Mouse (Mus musculus): ENCODE data around the gene S100a4. TPM values are rescaled to one million over a fixed set of nuclear protein-coding genes. Genes with fewer than 3 reads are reported as not detected.

The S100a4 gene
- polyA plus RNA-seq, 1 experiment from 2014 or later, result 1.4 TPM

DNA sequence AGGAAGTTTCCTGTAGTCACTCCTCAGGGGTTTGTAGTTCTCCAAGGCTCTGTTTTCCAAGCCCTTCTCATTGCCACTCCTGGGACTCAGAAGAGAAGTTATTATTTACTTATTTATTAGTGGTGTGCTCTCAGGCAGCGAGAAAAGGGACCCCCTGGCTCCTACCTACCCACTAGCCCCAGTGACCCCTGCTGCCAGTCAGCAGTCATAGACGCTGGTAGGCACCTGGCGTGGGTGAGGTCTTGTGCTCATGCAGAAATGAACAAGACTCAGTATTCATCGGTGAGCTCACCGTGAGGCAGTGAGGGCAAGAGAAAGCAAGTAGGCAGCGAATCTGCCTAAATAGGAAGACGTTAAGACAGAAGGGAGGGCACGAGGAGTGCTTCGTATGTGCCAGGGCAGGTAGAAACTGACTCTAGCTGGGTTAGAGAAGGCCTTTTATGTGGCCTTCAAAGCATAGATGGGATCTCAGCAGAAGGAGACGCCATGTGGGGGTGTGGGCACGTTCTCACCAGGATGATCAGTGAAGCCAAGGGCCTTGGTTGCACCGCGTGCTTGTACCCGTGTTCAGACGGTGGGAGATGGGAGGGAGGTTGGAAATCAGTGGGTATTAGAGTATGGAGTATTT is 17.4 kb upstream of the S100a4 start:
- WGBS, result 86% methylated on average over 15 of the region's 15 CpGs
- no peak for ATAC-seq (ENCODE audit: low FRiP score, low read depth)

DNA sequence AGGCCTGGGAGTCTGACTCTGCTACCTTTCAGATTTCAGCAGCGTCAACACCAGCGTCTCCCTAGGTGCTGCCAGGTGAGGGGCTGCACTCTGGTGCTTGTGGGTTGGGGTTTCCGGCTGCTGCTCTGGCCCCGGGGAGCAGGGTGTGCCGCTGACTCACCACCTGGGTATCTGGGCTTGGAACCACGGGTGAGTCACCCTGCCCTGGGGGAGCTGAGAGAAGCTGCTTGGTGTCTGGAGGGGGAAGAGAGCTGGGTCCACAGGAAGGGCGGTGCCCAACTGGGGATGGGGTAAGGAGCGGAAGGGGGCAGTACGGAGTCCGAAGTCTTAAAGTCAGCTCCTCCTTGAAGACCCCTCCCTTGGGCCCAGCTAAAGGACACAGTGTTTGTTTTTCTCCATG is 16.7 kb upstream of the S100a4 start:
- Histone ChIP-seq H3K9me3 (no peaks in the 10 kb centered on the region), H3K36me3 (no peaks in the 10 kb centered on the region), H3K4me2 (replicated peaks) (no peak overlapping the region), H3K4me3 (no peak overlapping the region), H3K9ac (replicated peaks) (no peak overlapping the region), H3K27ac (replicated peaks) (no peak overlapping the region), H3K4me1 (no peaks in the 10 kb centered on the region), H3K27me3 (no peaks in the 10 kb centered on the region)
- ATAC-seq (ENCODE audit: low FRiP score, low read depth), result no peak
- 75% methylated on average over 10 of the region's 10 CpGs for WGBS

More for the DNA sequence above, 17.4 kb upstream of the S100a4 start:
- Histone ChIP-seq H3K27me3 (no peaks in the 10 kb centered on the region), H3K9ac (replicated peaks) (no peak overlapping the region), H3K4me3 (no peak overlapping the region), H3K9me3 (no peaks in the 10 kb centered on the region), H3K27ac (replicated peaks) (no peak overlapping the region), H3K4me2 (replicated peaks) (no peak overlapping the region), H3K4me1 (no peaks in the 10 kb centered on the region), H3K36me3 (no peaks in the 10 kb centered on the region)

DNA sequence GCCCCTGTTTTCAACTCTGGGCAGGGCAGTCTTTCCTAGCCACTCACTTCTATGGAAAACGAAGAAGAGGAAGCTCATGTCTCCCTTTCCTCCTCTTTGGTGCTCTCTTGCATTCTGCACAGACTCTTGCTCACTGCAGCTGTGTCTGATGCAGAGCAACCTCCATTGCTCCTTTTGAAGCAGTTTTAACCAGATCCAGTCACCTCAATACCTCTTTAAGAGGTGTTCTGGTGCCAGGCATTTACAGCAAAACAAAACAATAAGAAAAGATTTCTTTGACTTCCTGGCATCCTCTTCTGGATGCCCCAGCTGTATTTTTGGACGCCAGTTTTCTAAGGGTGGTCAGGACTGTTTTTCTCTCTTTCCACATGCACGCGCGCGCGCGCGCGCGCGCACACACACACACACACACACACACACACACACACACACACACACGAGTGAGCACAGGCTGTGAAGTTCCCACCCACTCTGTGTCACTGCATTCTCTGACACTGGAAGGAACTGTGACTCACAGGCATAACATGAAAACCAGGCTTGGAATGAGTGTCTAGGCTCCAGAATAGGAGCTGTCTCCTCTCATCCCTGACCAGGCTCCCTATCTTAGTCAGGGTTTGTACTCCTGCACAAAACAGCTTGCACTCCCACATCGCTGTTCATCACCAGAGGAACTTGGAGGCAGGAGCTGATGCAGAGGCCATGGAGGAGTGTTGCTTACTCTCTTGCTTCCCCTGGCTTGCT is 16.0 kb upstream of the S100a4 start:
- no peak for ATAC-seq (ENCODE audit: low FRiP score, low read depth)
- no peaks in the 10 kb centered on the region for H3K9me3 ChIP-seq
- no peaks in the 10 kb centered on the region for H3K36me3 ChIP-seq
- no peak overlapping the region for H3K4me2 ChIP-seq (replicated peaks)
- H3K9ac ChIP-seq (replicated peaks), result no peak overlapping the region
- 89% methylated on average over 14 of the region's 14 CpGs for WGBS
- no peak overlapping the region for H3K4me3 ChIP-seq
- no peak overlapping the region for H3K27ac ChIP-seq (replicated peaks)
- no peaks in the 10 kb centered on the region for H3K4me1 ChIP-seq
- no peaks in the 10 kb centered on the region for H3K27me3 ChIP-seq

DNA sequence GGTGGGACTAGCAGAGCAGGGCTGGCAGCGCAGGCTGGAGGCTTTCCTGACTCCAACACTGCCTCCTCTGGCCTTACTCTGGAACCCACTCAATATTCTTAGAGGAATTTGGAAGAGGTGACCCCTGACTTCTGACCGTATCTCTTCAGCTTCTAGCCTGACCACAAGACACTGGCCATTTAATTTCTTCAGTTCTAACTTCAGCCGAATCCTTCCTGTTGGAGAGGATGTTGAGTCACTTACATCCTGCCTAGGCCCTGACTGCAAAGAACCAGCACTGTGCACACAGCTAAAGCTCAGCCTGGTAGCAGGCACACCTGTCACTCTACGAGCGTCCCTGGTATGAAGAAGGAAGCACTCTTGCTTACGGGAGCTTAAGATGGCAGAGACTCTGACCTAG is 14.2 kb upstream of the S100a4 start:
- Histone ChIP-seq H3K4me2 (replicated peaks) (no peak overlapping the region), H3K36me3 (no peaks in the 10 kb centered on the region)
- 83% methylated on average over 6 of the region's 6 CpGs for WGBS

DNA sequence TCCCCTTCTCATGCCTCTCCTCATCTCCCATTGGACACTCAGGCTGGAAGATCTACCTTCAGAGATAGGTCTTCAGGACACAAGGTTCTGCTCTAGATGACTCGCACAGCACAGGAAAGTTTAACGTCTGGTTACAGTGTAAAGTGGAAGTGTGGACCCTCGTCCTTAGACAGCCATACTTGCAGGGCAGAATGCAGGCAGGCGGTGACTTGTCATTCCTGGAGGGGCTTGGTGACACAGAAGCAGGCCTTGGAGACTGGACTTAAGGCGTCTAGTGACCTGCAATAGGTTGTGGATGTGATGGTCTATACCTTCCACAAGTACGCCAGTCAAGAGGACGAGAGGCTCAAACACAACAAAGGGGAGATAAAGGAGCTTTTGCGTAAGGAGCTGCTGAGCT is 13.6 kb upstream of the S100a4 start, which contains the start of gene S100a2:
Gene S100a2, plus strand, starts transcription at position 301 of the 400 bp plus-strand sequence.
- WGBS, result 77% methylated on average over 8 of the region's 8 CpGs
- no peaks in the 10 kb centered on the region for H3K9me3 ChIP-seq
- no peak for ATAC-seq (ENCODE audit: low FRiP score, low read depth)
- no peak within 1 kb of the TSS for H3K9ac ChIP-seq (replicated peaks)
- no peak within 1 kb of the TSS for H3K4me3 ChIP-seq
- H3K27ac ChIP-seq (replicated peaks), result no peak within 1 kb of the TSS
- H3K36me3 ChIP-seq, result no peaks in the 10 kb centered on the region
- H3K4me2 ChIP-seq (replicated peaks), result no peak within 1 kb of the TSS
- H3K27me3 ChIP-seq, result no peaks in the 10 kb centered on the region
- no peaks in the 10 kb centered on the region for H3K4me1 ChIP-seq

More for the DNA sequence above, 14.2 kb upstream of the S100a4 start:
- Histone ChIP-seq H3K4me1 (no peaks in the 10 kb centered on the region), H3K27ac (replicated peaks) (no peak overlapping the region), H3K4me3 (no peak overlapping the region), H3K27me3 (no peaks in the 10 kb centered on the region), H3K9ac (replicated peaks) (no peak overlapping the region), H3K9me3 (no peaks in the 10 kb centered on the region)
- no peak for ATAC-seq (ENCODE audit: low FRiP score, low read depth)

DNA sequence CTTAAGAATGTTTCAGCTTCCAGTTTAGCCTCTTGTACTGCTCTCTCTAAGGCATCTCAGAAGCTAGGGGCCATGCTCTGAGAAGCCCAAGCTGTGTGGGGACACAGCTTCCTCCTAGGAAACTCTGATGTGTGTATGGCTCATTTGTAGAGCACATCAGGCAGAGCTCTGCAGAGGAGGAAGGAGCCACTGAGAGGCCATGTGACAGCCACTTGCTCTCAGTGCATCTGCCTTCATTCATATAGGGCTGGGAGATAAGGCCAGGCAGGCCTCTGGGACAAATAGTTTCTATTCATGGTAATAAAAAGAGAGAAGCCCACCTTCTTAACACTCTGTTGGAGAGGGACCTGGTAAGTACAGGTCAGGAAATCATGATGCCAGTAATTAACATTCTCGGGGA is 9.1 kb upstream of the S100a4 start:
- WGBS, result 91% methylated on average over 1 of the region's 1 CpGs
- no peaks in the 10 kb centered on the region for H3K9me3 ChIP-seq

DNA sequence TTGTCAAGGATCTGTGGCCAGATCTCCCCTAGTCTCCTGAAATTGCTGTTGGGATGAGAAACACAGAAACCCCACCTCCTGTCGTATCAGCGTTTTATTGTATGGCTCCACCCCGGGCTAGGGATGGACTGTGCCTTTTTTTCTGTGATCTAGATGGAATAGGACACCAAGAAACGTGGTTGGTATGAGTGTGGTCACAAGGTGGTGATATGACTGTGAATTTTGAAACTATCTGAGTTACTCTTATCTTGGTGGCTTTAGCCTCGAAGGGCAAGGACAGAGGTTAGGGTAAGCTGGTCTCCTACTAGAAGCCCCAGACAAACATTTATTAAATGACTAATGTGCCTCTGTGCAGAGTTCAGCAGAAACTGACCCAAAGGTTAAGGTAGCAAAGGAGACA is 8.0 kb upstream of the S100a4 start:
- no peak overlapping the region for H3K27ac ChIP-seq (replicated peaks)
- ATAC-seq (ENCODE audit: low FRiP score, low read depth), result no peak
- no peaks in the 10 kb centered on the region for H3K27me3 ChIP-seq
- no peak overlapping the region for H3K4me3 ChIP-seq
- WGBS, result 82% methylated on average over 5 of the region's 5 CpGs
- no peaks in the 10 kb centered on the region for H3K4me1 ChIP-seq
- H3K4me2 ChIP-seq (replicated peaks), result no peak overlapping the region
- H3K9me3 ChIP-seq, result no peaks in the 10 kb centered on the region
- no peaks in the 10 kb centered on the region for H3K36me3 ChIP-seq
- no peak overlapping the region for H3K9ac ChIP-seq (replicated peaks)

More for the DNA sequence above, 9.1 kb upstream of the S100a4 start:
- no peak for ATAC-seq (ENCODE audit: low FRiP score, low read depth)
- Histone ChIP-seq H3K27ac (replicated peaks) (no peak overlapping the region), H3K4me2 (replicated peaks) (no peak overlapping the region), H3K9ac (replicated peaks) (no peak overlapping the region), H3K27me3 (no peaks in the 10 kb centered on the region), H3K4me3 (no peak overlapping the region), H3K36me3 (no peaks in the 10 kb centered on the region), H3K4me1 (no peaks in the 10 kb centered on the region)

DNA sequence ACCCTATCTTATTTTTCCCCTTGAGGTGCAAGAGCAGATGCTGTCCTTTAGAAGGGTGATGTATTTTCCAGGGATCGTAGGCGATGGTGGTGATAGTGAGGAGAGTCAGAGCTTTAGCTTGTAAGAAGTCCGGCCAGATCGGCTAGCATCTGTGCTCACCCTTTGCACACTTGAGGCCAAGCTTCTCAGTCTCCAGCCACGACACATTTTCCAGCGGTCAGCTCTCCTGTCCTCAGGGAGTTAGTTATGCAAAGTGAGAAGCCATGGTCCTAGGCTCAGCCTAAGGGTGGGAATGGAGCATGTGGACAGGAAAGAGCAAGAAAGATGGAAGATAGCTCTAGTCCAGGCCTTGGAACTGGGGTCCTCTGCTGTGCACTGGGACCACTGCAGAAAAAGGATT is 6.8 kb upstream of the S100a4 start:
- no peak overlapping the region for H3K4me3 ChIP-seq
- H3K9ac ChIP-seq (replicated peaks), result no peak overlapping the region
- no peaks in the 10 kb centered on the region for H3K4me1 ChIP-seq
- no peaks in the 10 kb centered on the region for H3K36me3 ChIP-seq
- H3K27ac ChIP-seq (replicated peaks), result no peak overlapping the region
- ATAC-seq (ENCODE audit: low FRiP score, low read depth), result no peak
- 91% methylated on average over 6 of the region's 6 CpGs for WGBS
- no peak overlapping the region for H3K4me2 ChIP-seq (replicated peaks)
- no peaks in the 10 kb centered on the region for H3K9me3 ChIP-seq
- no peaks in the 10 kb centered on the region for H3K27me3 ChIP-seq

DNA sequence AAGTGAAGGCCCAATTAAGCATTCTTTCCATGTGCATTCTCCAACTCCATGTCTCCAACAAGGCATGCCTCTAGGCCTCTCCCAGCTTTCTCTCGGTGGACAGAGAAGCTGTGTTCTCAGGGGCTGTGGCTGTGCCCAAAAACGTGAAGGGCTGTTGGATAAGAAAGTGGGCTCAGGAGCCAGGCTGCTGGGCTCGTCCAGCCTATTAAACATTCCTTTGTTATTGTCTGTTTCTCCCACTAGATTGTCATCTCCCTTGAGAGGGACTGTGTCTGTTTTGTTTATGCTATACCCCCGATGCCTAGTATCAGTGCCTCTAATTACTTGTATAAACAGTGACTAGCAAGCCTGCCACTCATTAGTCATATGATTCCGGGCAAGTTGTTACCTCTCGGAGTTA is 5.8 kb upstream of the S100a4 start:
- Histone ChIP-seq H3K4me1 (no peaks in the 10 kb centered on the region), H3K4me3 (no peak overlapping the region), H3K27me3 (no peaks in the 10 kb centered on the region), H3K9me3 (no peaks in the 10 kb centered on the region), H3K36me3 (no peaks in the 10 kb centered on the region), H3K4me2 (replicated peaks) (no peak overlapping the region), H3K9ac (replicated peaks) (no peak overlapping the region), H3K27ac (replicated peaks) (no peak overlapping the region)
- ATAC-seq (ENCODE audit: low FRiP score, low read depth), result no peak
- 60% methylated on average over 6 of the region's 6 CpGs for WGBS

DNA sequence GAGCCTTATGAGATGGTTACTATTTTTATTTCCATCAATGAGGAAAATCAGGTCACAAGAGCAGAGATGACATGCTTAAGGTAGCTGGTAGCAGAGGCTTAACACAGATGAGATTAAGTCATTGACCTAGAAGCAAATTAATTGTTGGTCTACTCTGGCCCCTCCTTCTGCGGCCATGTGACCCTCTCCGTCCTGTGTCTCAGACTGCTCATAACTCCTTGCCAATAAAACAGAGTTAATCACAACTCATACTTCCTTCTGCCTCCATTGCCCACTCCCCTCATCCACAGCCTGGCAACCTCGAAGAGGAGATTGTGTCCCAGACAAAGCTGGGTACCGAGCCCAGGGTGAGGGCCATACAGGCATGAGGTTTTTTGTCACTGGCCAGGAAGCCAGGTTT is 5.4 kb upstream of the S100a4 start:
- Histone ChIP-seq H3K9me3 (no peaks in the 10 kb centered on the region), H3K9ac (replicated peaks) (no peak overlapping the region), H3K4me2 (replicated peaks) (no peak overlapping the region), H3K4me3 (no peak overlapping the region), H3K27ac (replicated peaks) (no peak overlapping the region), H3K27me3 (no peaks in the 10 kb centered on the region), H3K36me3 (no peaks in the 10 kb centered on the region), H3K4me1 (no peaks in the 10 kb centered on the region)
- 81% methylated on average over 4 of the region's 4 CpGs for WGBS
- ATAC-seq (ENCODE audit: low FRiP score, low read depth), result no peak

DNA sequence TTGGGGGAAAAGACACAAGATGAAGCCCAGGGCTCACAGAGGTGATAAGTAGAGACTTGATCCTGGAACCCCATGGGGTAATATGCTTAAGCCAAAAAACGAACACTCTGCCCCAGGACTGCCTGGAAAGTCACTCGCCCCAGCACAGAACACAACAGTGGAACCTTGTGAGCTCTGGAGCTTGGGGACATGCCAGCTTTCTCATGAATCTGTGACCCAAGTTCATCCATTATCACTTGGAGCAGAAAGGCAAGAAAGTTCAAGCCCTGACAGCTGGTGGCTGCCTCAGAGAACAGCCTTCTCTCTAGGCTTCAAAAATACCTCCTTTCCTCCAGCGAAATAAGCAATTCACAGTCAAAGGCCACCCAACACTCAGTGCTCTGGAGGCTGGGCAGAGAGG is 4.2 kb upstream of the S100a4 start:
- H3K4me3 ChIP-seq, result no peak overlapping the region
- H3K9me3 ChIP-seq, result no peaks in the 10 kb centered on the region
- H3K4me1 ChIP-seq, result peaks cover under 1% of the 10 kb centered on the region; the same call in 1 of the 2 replicates
- H3K27ac ChIP-seq (replicated peaks), result no peak overlapping the region
- no peak overlapping the region for H3K4me2 ChIP-seq (replicated peaks)
- no peak overlapping the region for H3K9ac ChIP-seq (replicated peaks)
- H3K27me3 ChIP-seq, result no peaks in the 10 kb centered on the region
- ATAC-seq (ENCODE audit: low FRiP score, low read depth), result no peak
- no peaks in the 10 kb centered on the region for H3K36me3 ChIP-seq
- 80% methylated on average over 3 of the region's 3 CpGs for WGBS

DNA sequence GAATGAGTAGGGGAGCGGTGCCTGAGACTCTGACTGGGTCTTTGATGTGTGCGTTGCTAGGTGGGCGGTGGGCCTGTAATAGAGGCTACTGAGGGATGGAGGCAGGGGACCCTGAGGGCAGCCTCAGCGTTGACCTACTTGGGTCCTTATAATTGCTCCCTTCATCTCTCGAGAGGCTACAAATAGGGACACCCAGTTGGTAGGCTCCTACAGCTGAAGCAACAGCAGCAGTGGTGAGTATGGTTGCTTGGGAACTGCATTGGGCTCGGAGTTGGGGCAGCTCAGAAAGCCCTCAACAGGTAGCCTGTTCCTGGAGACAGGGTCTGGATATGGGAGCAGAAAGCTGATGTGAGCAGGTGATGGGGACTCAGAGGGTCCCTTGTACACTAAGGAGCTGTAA is 3.5 kb upstream of the S100a4 start:
- H3K4me2 ChIP-seq (replicated peaks), result no peak overlapping the region
- no peak overlapping the region for H3K9ac ChIP-seq (replicated peaks)
- H3K4me3 ChIP-seq, result no peak overlapping the region

More for the DNA sequence above, 3.5 kb upstream of the S100a4 start:
- peaks cover 4% of the 10 kb centered on the region; the same call in 1 of the 2 replicates for H3K4me1 ChIP-seq
- no peak overlapping the region for H3K27ac ChIP-seq (replicated peaks)
- WGBS, result 87% methylated on average over 6 of the region's 6 CpGs
- no peaks in the 10 kb centered on the region for H3K27me3 ChIP-seq
- ATAC-seq (ENCODE audit: low FRiP score, low read depth), result no peak
- no peaks in the 10 kb centered on the region for H3K36me3 ChIP-seq
- H3K9me3 ChIP-seq, result no peaks in the 10 kb centered on the region

All from midbrain, embryonic 12.5 days (tissue).